Mouse (Mus musculus) bone marrow, adult 2 months (tissue): Measurements from ENCODE around the gene BC051019.

Source experiments
- CTCF ChIP-seq: fragments of 200-500 bp; IDR thresholded peaks from 2 replicates; pipeline ENCODE4 v1.5.1; 2011; ENCODE audit warnings: low read length, control low read depth; ENCODE audit not compliant: control insufficient read depth, insufficient read depth
- POLR2A ChIP-seq: fragments of 200-500 bp; IDR thresholded peaks from 2 replicates; pipeline ENCODE4 v1.6.1; 2011; ENCODE audit warnings: low read depth, mild to moderate bottlenecking, control low read depth, low read length, borderline replicate concordance; ENCODE audit not compliant: control insufficient read depth

GRCm38 (mm10) chr7:109768699-109769383, 45.2 kb upstream of the BC051019 start:
- no peak for TF ChIP-seq CTCF
- TF ChIP-seq POLR2A: no peak
